Mouse (Mus musculus) midbrain, embryonic 14.5 days (tissue): ENCODE results near the gene Sh2d2a. TPM values are rescaled to one million over a fixed set of nuclear protein-coding genes. Genes with fewer than 3 reads are reported as not detected.
"Not testable (repeated sequence)": the region's sequence is repeated elsewhere in the genome, so short reads cannot be mapped to it uniquely, and the experiment has no call there.

Experiments
- ATAC-seq: fragments of 200-750 bp; cut with Nextera tagmentation; 2 replicates; pipeline ENCODE4 v1.8.0; 2017; ENCODE audit warnings: moderate number of reproducible peaks, moderate library complexity; ENCODE audit not compliant: low FRiP score, low TSS enrichment
- DNase-seq: peaks from one replicate; pipeline ENCODE4 v3.0.0-alpha.2; 2015
- H3K27ac ChIP-seq: fragments of 300-500 bp; sonication (generic); replicated peaks from 2 replicates; pipeline ENCODE4 v1.5.1; 2014; ENCODE audit warnings: mild to moderate bottlenecking, low read depth, low read length, moderate library complexity
- H3K27me3 ChIP-seq: fragments of 300-500 bp; sonication (generic); 2 replicates; pipeline ENCODE4 v1.6.1; 2014; ENCODE audit warnings: low read length, control low read depth, mixed read lengths; ENCODE audit not compliant: control insufficient read depth, insufficient read depth
- H3K36me3 ChIP-seq: fragments of 300-500 bp; sonication (generic); 2 replicates; pipeline ENCODE4 v1.6.1; 2014; ENCODE audit warnings: low read length, control low read depth; ENCODE audit not compliant: control insufficient read depth, insufficient read depth
- H3K4me1 ChIP-seq: fragments of 300-500 bp; sonication (generic); 2 replicates; pipeline ENCODE4 v1.6.1; 2014; ENCODE audit warnings: mild to moderate bottlenecking, antibody characterized with exemption, low read length, control low read depth; ENCODE audit not compliant: control insufficient read depth, insufficient read depth
- H3K4me2 ChIP-seq: fragments of 300-500 bp; sonication (generic); 2 replicates; pipeline ENCODE4 v1.6.1; 2014; ENCODE audit warnings: mild to moderate bottlenecking, low read length, moderate library complexity
- H3K4me3 ChIP-seq: fragments of 300-500 bp; sonication (generic); replicated peaks from 2 replicates; pipeline ENCODE4 v1.5.1; 2014; ENCODE audit warnings: low read depth, low read length
- H3K9ac ChIP-seq: fragments of 300-500 bp; sonication (generic); replicated peaks from 2 replicates; pipeline ENCODE4 v1.6.1; 2014; ENCODE audit warnings: mild to moderate bottlenecking, low read length, moderate library complexity
- H3K9me3 ChIP-seq: fragments of 300-500 bp; sonication (generic); 2 replicates; pipeline ENCODE4 v1.6.1; 2016; ENCODE audit warnings: low read length, control low read depth, mixed read lengths; ENCODE audit not compliant: control insufficient read depth
- WGBS: fragments of 180-500 bp; shearing (Covaris S2); extraction: QIAGEN DNeasy Blood & Tissue Kit; methylation state at CpG from one replicate; pipeline ENCODE4 v1.1.7; 2014; 5-methylcytosine and 5-hydroxymethylcytosine counted together
- polyA plus RNA-seq: library from polyadenylated mRNA; unstranded; fragments of >200 nt; fragmentation: Nextera tagmentation; extraction: Ambion mirVana; gene quantifications from 2 replicates; pipeline ENCODE4 v1.2.1, GENCODE M21; 2014

Sh2d2a gene
- polyA plus RNA-seq, 1 experiment from 2014 or later: 0.05 TPM

DNA sequence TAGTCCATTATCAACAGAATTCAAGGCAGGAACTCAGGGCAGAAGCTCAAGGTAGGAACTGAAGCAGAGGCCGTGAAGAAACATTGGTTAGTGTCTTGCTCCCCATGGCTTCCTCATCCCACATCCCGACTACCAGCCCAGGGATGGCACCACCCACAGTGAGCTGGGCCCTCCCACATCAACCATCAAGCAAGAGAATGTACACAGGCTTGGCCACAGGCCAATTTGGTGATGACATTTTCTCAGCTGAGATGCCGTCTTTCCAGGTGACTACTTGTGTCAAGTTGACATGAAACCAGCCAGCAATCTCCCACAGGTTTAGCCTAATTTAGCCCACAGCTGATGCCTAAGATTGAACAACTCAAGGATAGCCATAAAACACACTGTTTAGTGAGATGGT, 52.7 kb downstream of the Sh2d2a start:
- no peak overlapping the region for H3K4me3 ChIP-seq
- H3K27me3 ChIP-seq: no peaks in the 10 kb centered on the region
- 74% methylated on average over 3 of the region's 3 CpGs for WGBS
- no peaks in the 10 kb centered on the region for H3K36me3 ChIP-seq
- no peak overlapping the region for H3K9ac ChIP-seq
- H3K4me1 ChIP-seq: no peaks in the 10 kb centered on the region
- no peaks in the 10 kb centered on the region for H3K9me3 ChIP-seq
- ATAC-seq: no peak
- no peak for DNase-seq
- H3K4me2 ChIP-seq: no peak overlapping the region
- H3K27ac ChIP-seq: no peak overlapping the region

DNA sequence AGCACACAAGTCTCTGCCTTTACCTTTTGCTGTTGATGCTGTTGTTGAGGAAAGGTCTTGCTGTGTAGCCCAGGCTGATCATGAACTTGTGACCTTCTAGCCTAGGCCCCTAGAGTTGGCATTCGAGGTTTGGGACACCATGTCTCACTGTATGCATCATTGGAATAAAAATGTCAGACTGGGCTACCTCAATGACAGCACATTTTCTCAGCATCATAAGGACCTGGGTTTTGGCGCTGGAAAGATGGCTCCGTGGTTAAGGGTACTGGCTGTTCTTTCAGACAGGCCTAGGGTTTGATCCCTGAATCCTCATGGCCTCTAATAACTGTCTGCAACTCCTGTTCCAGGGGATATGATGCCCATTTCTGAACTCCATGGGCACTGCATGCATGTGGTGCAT, 53.2 kb downstream of the Sh2d2a start:
- Histone ChIP-seq H3K4me2 (no peak overlapping the region), H3K9me3 (no peaks in the 10 kb centered on the region), H3K4me1 (no peaks in the 10 kb centered on the region), H3K4me3 (no peak overlapping the region), H3K9ac (no peak overlapping the region), H3K27ac (no peak overlapping the region), H3K36me3 (no peaks in the 10 kb centered on the region), H3K27me3 (no peaks in the 10 kb centered on the region)
- DNase-seq (no peak), ATAC-seq (no peak)
- WGBS: 71% methylated on average over 3 of the region's 3 CpGs

DNA sequence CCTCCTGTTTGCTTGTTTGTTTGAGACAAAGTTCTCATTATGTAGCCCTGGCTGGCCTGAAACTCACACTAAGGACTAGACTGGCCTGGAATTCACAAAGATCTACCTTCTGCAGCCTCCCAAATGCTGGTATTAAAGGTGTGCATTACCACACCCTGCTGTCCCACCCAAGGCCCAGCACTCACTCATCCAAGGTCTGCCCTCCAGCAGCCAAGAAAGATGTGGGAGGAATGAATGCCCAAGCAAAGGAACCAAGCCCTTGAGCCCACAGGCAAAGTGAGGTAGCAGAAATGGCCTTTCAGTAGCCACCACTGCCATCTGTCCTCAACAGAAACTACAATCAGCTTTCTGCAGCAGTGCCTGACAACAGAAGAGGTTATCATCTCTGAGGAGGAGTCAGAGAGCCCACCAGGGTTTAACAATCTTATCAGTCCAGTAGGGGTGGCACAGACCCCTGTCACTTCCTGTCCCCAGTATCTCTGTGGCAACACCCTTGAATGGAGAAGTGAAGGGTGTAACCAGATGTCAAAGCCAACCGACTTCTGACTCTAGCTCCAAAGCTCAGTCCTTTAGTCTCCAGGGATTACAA, 54.6 kb downstream of the Sh2d2a start:
- no peaks in the 10 kb centered on the region for H3K36me3 ChIP-seq
- no peaks in the 10 kb centered on the region for H3K27me3 ChIP-seq
- H3K4me1 ChIP-seq: no peaks in the 10 kb centered on the region
- H3K27ac ChIP-seq: no peak overlapping the region
- H3K9me3 ChIP-seq: no peaks in the 10 kb centered on the region
- ATAC-seq: no peak
- H3K4me2 ChIP-seq: no peak overlapping the region
- 64% methylated on average over 1 of the region's 1 CpGs for WGBS
- no peak for DNase-seq
- no peak overlapping the region for H3K9ac ChIP-seq
- H3K4me3 ChIP-seq: no peak overlapping the region

DNA sequence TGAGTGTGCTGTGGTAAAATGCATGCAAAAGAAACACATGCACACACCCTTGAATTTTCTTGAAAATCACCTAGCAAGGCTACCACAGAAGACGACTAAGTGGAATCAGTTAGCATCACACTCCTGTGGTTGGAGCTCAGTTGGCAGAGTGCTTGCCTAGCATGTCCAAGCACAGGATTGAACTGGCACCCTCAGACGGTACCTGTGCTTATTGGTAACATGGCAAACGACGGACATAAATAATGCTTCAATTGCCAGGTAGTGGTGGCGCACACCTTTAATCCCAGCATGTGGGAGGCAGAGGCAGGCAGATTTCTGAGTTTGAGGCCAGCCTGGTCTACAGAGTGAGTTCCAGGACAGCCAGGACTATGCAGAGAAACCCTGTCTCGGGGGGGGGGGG, 55.4 kb downstream of the Sh2d2a start:
- ATAC-seq, H3K36me3 ChIP-seq, H3K4me2 ChIP-seq, H3K4me1 ChIP-seq, H3K27ac ChIP-seq, H3K4me3 ChIP-seq, DNase-seq, H3K27me3 ChIP-seq, H3K9me3 ChIP-seq, H3K9ac ChIP-seq: not testable (repeated sequence)
- WGBS: 81% methylated on average over 6 of the region's 6 CpGs

DNA sequence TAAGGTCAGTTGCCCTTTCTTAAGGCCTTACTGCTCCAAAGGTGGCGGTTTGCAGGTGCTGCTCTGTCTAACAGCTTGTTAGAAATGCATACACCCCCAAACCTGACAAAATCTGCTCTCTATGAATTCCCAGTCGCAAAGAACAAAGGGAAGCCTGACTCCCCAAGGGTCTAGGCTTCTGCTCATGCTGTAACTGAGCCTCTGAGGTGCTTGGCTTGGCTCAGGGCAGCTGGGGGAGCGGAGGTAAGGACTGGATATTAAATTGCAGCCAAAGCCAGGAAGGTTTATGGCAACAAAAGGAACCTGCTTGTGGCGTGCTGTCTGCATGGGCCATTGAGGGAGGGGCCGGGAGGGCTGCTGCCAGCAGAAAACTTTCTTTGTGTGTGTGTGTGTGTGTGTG, 57.3 kb downstream of the Sh2d2a start:
- ATAC-seq (no peak), DNase-seq (no peak)
- Histone ChIP-seq H3K4me2 (no peak overlapping the region), H3K4me1 (peaks cover 17% of the 10 kb centered on the region), H3K4me3 (no peak overlapping the region), H3K9me3 (no peaks in the 10 kb centered on the region), H3K9ac (no peak overlapping the region), H3K36me3 (no peaks in the 10 kb centered on the region), H3K27me3 (no peaks in the 10 kb centered on the region), H3K27ac (no peak overlapping the region)
- WGBS: 60% methylated on average over 5 of the region's 5 CpGs

Other genes with a start within 250 kb of the Sh2d2a start
- gene Arhgef11, start 229.2 kb upstream of the Sh2d2a start, polyA plus RNA-seq: 22.8 and 30.6 TPM in 2 replicates
- gene Lrrc71, start 98.1 kb upstream of the Sh2d2a start, polyA plus RNA-seq: 0.49 and 0.50 TPM in 2 replicates
- 1.2 and 1.7 TPM in 2 replicates for gene Ntrk1, start 51.6 kb upstream of the Sh2d2a start, polyA plus RNA-seq
- gene Insrr, start 49.8 kb upstream of the Sh2d2a start, polyA plus RNA-seq: 0.13 and 0.97 TPM in 2 replicates
- 2.2 and 6.9 TPM in 2 replicates for gene Pear1, start 22.4 kb upstream of the Sh2d2a start, polyA plus RNA-seq
- gene Prcc, start 38.9 kb downstream of the Sh2d2a start, polyA plus RNA-seq: 17.4 and 22.5 TPM in 2 replicates
- gene Hdgf, start 59.6 kb downstream of the Sh2d2a start, polyA plus RNA-seq: 157 and 185 TPM in 2 replicates
- 55.8 and 56.3 TPM in 2 replicates for gene Mrpl24, start 72.8 kb downstream of the Sh2d2a start, polyA plus RNA-seq
- gene Isg20l2, start 83.6 kb downstream of the Sh2d2a start, polyA plus RNA-seq: 19.1 and 23.2 TPM in 2 replicates
- gene Rrnad1, start 84.0 kb downstream of the Sh2d2a start, polyA plus RNA-seq: 19.1 and 21.7 TPM in 2 replicates
- gene Crabp2, start 101.9 kb downstream of the Sh2d2a start, polyA plus RNA-seq: 28.3 and 42.4 TPM in 2 replicates
- 19.0 and 28.8 TPM in 2 replicates for gene Nes, start 124.3 kb downstream of the Sh2d2a start, polyA plus RNA-seq
- 34.3 and 49.7 TPM in 2 replicates for gene Bcan, start 153.5 kb downstream of the Sh2d2a start, polyA plus RNA-seq
- 0.47 and 0.57 TPM in 2 replicates for gene Hapln2, start 180.8 kb downstream of the Sh2d2a start, polyA plus RNA-seq
- gene Gpatch4, start 196.4 kb downstream of the Sh2d2a start, polyA plus RNA-seq: 22.9 and 30.3 TPM in 2 replicates
- 150 and 172 TPM in 2 replicates for gene Naxe, start 211.7 kb downstream of the Sh2d2a start, polyA plus RNA-seq
- not detected in 2 replicates for gene Ttc24, start 231.5 kb downstream of the Sh2d2a start, polyA plus RNA-seq
- 2.7 and 3.5 TPM in 2 replicates for gene Iqgap3, start 235.2 kb downstream of the Sh2d2a start, polyA plus RNA-seq